ENCODE assay signal across 23 mouse cellular contexts in the genomic region with DNA sequence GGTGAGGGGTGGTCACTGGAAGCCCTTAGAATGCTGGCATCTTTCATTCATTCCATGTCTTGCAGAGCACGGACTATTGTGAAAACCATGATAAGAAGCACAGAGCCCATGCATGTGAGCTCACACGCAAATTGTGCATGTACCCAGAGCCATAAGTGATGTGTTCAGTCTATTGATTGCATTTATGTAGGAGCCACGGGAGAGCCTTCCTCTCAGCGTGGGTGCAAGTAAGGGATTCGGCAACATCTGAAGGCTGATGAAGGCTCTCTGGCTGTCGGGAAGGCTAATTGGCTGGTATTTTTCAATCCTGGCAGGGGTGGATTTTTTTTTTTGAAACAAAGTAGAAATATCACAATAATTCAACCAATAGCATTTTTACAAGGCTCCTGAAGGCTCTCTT.
A peak's percentile ranks its signal among the peaks of the same experiment; 100 is the strongest.
DNase-seq lines count a peak whose midpoint lies in the region; ATAC-seq and TF ChIP-seq lines count a peak whose summit lies in the region.
"Had no signal": no experiment of that assay in that cellular context is flagged by ENCODE, and none has a peak within 500 bp of the region (broad histone marks: within the 10 kb centered on the region; RNA-seq: fewer than 3 reads in every experiment).

No protein-coding gene starts in this region.

- no peak overlapping the region for H3K4me2 ChIP-seq in forebrain, embryonic 14.5 days (ENCODE audit: low read length)
- no peak overlapping the region for H3K4me2 ChIP-seq in forebrain, embryonic 13.5 days
- no peak overlapping the region for H3K4me2 ChIP-seq in midbrain, embryonic 13.5 days (replicated peaks)
- no peak overlapping the region for H3K4me2 ChIP-seq in midbrain, embryonic 16.5 days (ENCODE audit: low read length)

- 53% methylated on average over 6 of the region's 6 CpGs for WGBS in forebrain, embryonic 14.5 days
- WGBS in forebrain, embryonic 13.5 days = 53% methylated on average over 6 of the region's 6 CpGs
- 76% methylated on average over 6 of the region's 6 CpGs for WGBS in midbrain, embryonic 13.5 days
- WGBS in midbrain, embryonic 16.5 days = 69% methylated on average over 6 of the region's 6 CpGs
- WGBS in limb, embryonic 10.5 days = 82% methylated on average over 6 of the region's 6 CpGs

- no peak overlapping the region for H3K4me3 ChIP-seq in forebrain, embryonic 14.5 days (ENCODE audit: low read depth, low read length)
- H3K4me3 ChIP-seq in forebrain, embryonic 13.5 days = no peak overlapping the region
- no peak overlapping the region for H3K4me3 ChIP-seq in midbrain, embryonic 13.5 days (replicated peaks)
- no peak overlapping the region for H3K4me3 ChIP-seq in midbrain, embryonic 16.5 days (ENCODE audit: low read depth, low read length)
- no peak overlapping the region for H3K4me3 ChIP-seq in limb, embryonic 10.5 days

- peaks cover 4% of the 10 kb centered on the region; the same call in 1 of the 2 replicates for H3K4me1 ChIP-seq in forebrain, embryonic 14.5 days (ENCODE audit: control insufficient read depth, insufficient read depth, low read length)
- peaks cover 7% of the 10 kb centered on the region for H3K4me1 ChIP-seq in forebrain, embryonic 13.5 days
- H3K4me1 ChIP-seq in midbrain, embryonic 13.5 days (replicated peaks) = no peaks in the 10 kb centered on the region
- no peaks in the 10 kb centered on the region for H3K4me1 ChIP-seq in midbrain, embryonic 16.5 days (ENCODE audit: control insufficient read depth, insufficient read depth, low read length)
- peaks cover 49% of the 10 kb centered on the region for H3K4me1 ChIP-seq in limb, embryonic 10.5 days

- no peak for TF ChIP-seq CTCF in brain, embryonic 14.5 days (IDR thresholded peaks at IDR 0.05; ENCODE audit: borderline replicate concordance, extremely low read depth, insufficient read depth, insufficient read length)

- TF ChIP-seq POLR2A in brain, embryonic 14.5 days (IDR thresholded peaks at IDR 0.05; ENCODE audit: borderline replicate concordance, extremely low read depth, insufficient read depth, insufficient read length, poor library complexity, severe bottlenecking) = no peak

- DNase-seq in forebrain, embryonic 14.5 days (ENCODE audit: low spot score) = peak; percentile 50
- DNase-seq in brain, embryonic 14.5 days (ENCODE audit: low read depth) = peak; percentile 64
- DNase-seq in limb, embryonic 10.5 days (ENCODE audit: low spot score) = no peak
- no peak for DNase-seq in left cerebral cortex, postnatal 25 days (ENCODE audit: low spot score in 2 of 2)
- no peak for DNase-seq in testis, postnatal 10 days (ENCODE audit: low spot score)
- DNase-seq: adrenal gland, adult 2 months; adrenal gland, adult 8-10 months; adrenal gland, postnatal 10 days; adrenal gland, postnatal 14 days; adrenal gland, postnatal 25 days; adrenal gland, postnatal 36 days; B cell, adult 2 months; cerebellum, adult 11 months; cerebellum, adult 11-12 months; cerebellum, adult 18-20 months had no signal

- ATAC-seq in forebrain, embryonic 14.5 days = no peak
- no peak for ATAC-seq in forebrain, embryonic 13.5 days
- ATAC-seq in midbrain, embryonic 13.5 days = no peak
- no peak for ATAC-seq in midbrain, embryonic 16.5 days
- ATAC-seq: activated CD4-positive, CD25-positive, alpha-beta regulatory T cell, adult 4 months; CD4-positive, CD25-positive, alpha-beta regulatory T cell, adult 4 months; Patski had no signal

- H3K9ac ChIP-seq in forebrain, embryonic 14.5 days (ENCODE audit: low read length) = no peak overlapping the region
- no peak overlapping the region for H3K9ac ChIP-seq in forebrain, embryonic 13.5 days
- no peak overlapping the region for H3K9ac ChIP-seq in midbrain, embryonic 13.5 days (replicated peaks)
- H3K9ac ChIP-seq in midbrain, embryonic 16.5 days (ENCODE audit: low read depth, low read length) = no peak overlapping the region

- no peaks in the 10 kb centered on the region for H3K9me3 ChIP-seq in forebrain, embryonic 14.5 days (replicated peaks; ENCODE audit: control insufficient read depth, low read length)
- H3K9me3 ChIP-seq in forebrain, embryonic 13.5 days (replicated peaks) = no peaks in the 10 kb centered on the region
- H3K9me3 ChIP-seq in midbrain, embryonic 13.5 days = no peaks in the 10 kb centered on the region
- no peaks in the 10 kb centered on the region for H3K9me3 ChIP-seq in midbrain, embryonic 16.5 days (replicated peaks; ENCODE audit: control insufficient read depth, low read length, poor library complexity, severe bottlenecking)
- no peaks in the 10 kb centered on the region for H3K9me3 ChIP-seq in limb, embryonic 10.5 days (replicated peaks)

- no peaks in the 10 kb centered on the region for H3K36me3 ChIP-seq in forebrain, embryonic 14.5 days (ENCODE audit: control insufficient read depth, insufficient read depth, low read length)
- H3K36me3 ChIP-seq in forebrain, embryonic 13.5 days (ENCODE audit: poor library complexity, severe bottlenecking) = no peaks in the 10 kb centered on the region
- no peaks in the 10 kb centered on the region for H3K36me3 ChIP-seq in midbrain, embryonic 13.5 days
- no peaks in the 10 kb centered on the region for H3K36me3 ChIP-seq in midbrain, embryonic 16.5 days (ENCODE audit: control insufficient read depth, insufficient read depth, low read length)
- H3K36me3 ChIP-seq in limb, embryonic 10.5 days = no peaks in the 10 kb centered on the region
- H3K36me3 ChIP-seq: G1E had no signal

- no peaks in the 10 kb centered on the region for H3K27me3 ChIP-seq in forebrain, embryonic 14.5 days (replicated peaks; ENCODE audit: control insufficient read depth, insufficient read depth, low read length)
- H3K27me3 ChIP-seq in forebrain, embryonic 13.5 days = no peaks in the 10 kb centered on the region
- H3K27me3 ChIP-seq in midbrain, embryonic 13.5 days = no peaks in the 10 kb centered on the region
- H3K27me3 ChIP-seq in midbrain, embryonic 16.5 days (ENCODE audit: control insufficient read depth, insufficient read depth, low read depth, low read length) = no peaks in the 10 kb centered on the region
- no peaks in the 10 kb centered on the region for H3K27me3 ChIP-seq in limb, embryonic 10.5 days (ENCODE audit: low read depth, poor library complexity, severe bottlenecking)
- H3K27me3 ChIP-seq: CH12.LX had no signal

- intact Hi-C loops in left cerebral cortex, postnatal 25 days (cut with DNase I) = no loop called here

- no peak overlapping the region for H3K27ac ChIP-seq in forebrain, embryonic 14.5 days (ENCODE audit: low read depth, low read length)
- no peak overlapping the region for H3K27ac ChIP-seq in forebrain, embryonic 13.5 days
- 0 out of 2 replicates have a peak overlapping the region, but pooled peaks have one; percentile 35 for H3K27ac ChIP-seq in midbrain, embryonic 13.5 days
- H3K27ac ChIP-seq in midbrain, embryonic 16.5 days (ENCODE audit: low read length) = no peak overlapping the region
- peak overlapping the region; percentile 25; the same call in 1 of the 2 replicates for H3K27ac ChIP-seq in limb, embryonic 10.5 days

Comparison
In these comparisons a context has a peak if more than half of its experiments do, and no peak if none do; other contexts are left out.
1. H3K27ac ChIP-seq: peak in midbrain, embryonic 13.5 days (single experiment) and limb, embryonic 10.5 days (single experiment); none in forebrain, embryonic 14.5 days (single experiment), forebrain, embryonic 13.5 days (single experiment) and midbrain, embryonic 16.5 days (single experiment).
2. DNase-seq: peak in forebrain, embryonic 14.5 days (single experiment) and brain, embryonic 14.5 days (single experiment); none in limb, embryonic 10.5 days (single experiment), left cerebral cortex, postnatal 25 days (0 of 2) and testis, postnatal 10 days (single experiment).